Mouse (Mus musculus): Measurements from ENCODE around the gene Adarb2. TPM values are rescaled to one million over a fixed set of nuclear protein-coding genes. Genes with fewer than 3 reads are reported as not detected.

Adarb2 gene
- total and polyA plus RNA-seq, 3 experiments = not detected

- no peak overlapping the region for H3K27ac ChIP-seq (ENCODE audit: insufficient read depth, low read depth)
- DNase-seq (ENCODE audit: extremely low read depth) = no peak
- no peaks in the 10 kb centered on the region for H3K27me3 ChIP-seq (replicated peaks)
- TF ChIP-seq MAZ (IDR thresholded peaks at IDR 0.05; ENCODE audit: low read depth, low read length) = no peak
- TF ChIP-seq JUN (IDR thresholded peaks at IDR 0.05; ENCODE audit: insufficient read depth, low read depth, low read length) = no peak
- TF ChIP-seq USF2 (conservative IDR thresholded peaks at IDR 0.05; ENCODE audit: low read depth, low read length) = no peak
- no peak for TF ChIP-seq GABPA (IDR thresholded peaks at IDR 0.05; ENCODE audit: insufficient replicate concordance, low read depth, low read length)
- no peak for TF ChIP-seq ZMIZ1 (IDR thresholded peaks at IDR 0.05; ENCODE audit: low read depth, low read length)
- TF ChIP-seq PAX5 (IDR thresholded peaks at IDR 0.05; ENCODE audit: low read length) = no peak
- no peak for TF ChIP-seq ZNF384 (IDR thresholded peaks at IDR 0.05; ENCODE audit: low read depth, low read length)
- TF ChIP-seq RAD21 (IDR thresholded peaks at IDR 0.05; ENCODE audit: low read depth, low read length) = no peak
- no peak for TF ChIP-seq KAT2A (IDR thresholded peaks at IDR 0.05; ENCODE audit: insufficient replicate concordance, low read length)
- no peak for TF ChIP-seq NELFE (IDR thresholded peaks at IDR 0.05; ENCODE audit: low read depth, low read length)
- no peak for TF ChIP-seq UBTF (IDR thresholded peaks at IDR 0.05; ENCODE audit: low read depth, low read length)
- no peak for TF ChIP-seq MEF2A (IDR thresholded peaks at IDR 0.05; ENCODE audit: borderline replicate concordance, low read depth, low read length)
- no peak for TF ChIP-seq POLR2A (IDR thresholded peaks at IDR 0.05; ENCODE audit: low read depth, low read length)
- TF ChIP-seq ETS1 (conservative IDR thresholded peaks at IDR 0.05; ENCODE audit: low read depth, low read length) = no peak
- TF ChIP-seq MXI1 (IDR thresholded peaks at IDR 0.05; ENCODE audit: low read depth, low read length) = no peak
- no peak for TF ChIP-seq BHLHE40 (IDR thresholded peaks at IDR 0.05; ENCODE audit: low read depth, low read length)
- dilution Hi-C loops (cut with MboI; ENCODE audit: extremely low pct_ligation_motif_present, extremely low pct_unique_long_range_greater_than_20kb, low sequenced_read_pairs) = no loop called here
- no peaks in the 10 kb centered on the region for H3K36me3 ChIP-seq (replicated peaks in 1 of 2; ENCODE audit: control insufficient read depth in 1 of 2, insufficient read depth in 1 of 2, low read length in 1 of 2)
- H3K79me2 ChIP-seq (replicated peaks; ENCODE audit: control insufficient read depth, extremely low read depth, insufficient read depth, poor library complexity, severe bottlenecking) = no peaks in the 10 kb centered on the region
- H3K9me3 ChIP-seq (replicated peaks; ENCODE audit: low read length) = no peaks in the 10 kb centered on the region
- H3K9ac ChIP-seq (ENCODE audit: insufficient read depth, low read depth) = no peak overlapping the region
- no peak overlapping the region for H3K4me3 ChIP-seq (replicated peaks in 1 of 3; ENCODE audit: low read depth in 2 of 3, low read length in 2 of 3, poor library complexity in 1 of 3)
- no peak overlapping the region for H3K4me2 ChIP-seq (ENCODE audit: insufficient read depth, low read depth, poor library complexity, severe bottlenecking)
- in situ Hi-C loops (cut with MboI; ENCODE audit: low pct_ligation_motif_present, low pct_unique_long_range_greater_than_20kb, low sequenced_read_pairs) = no loop called here
- no peaks in the 10 kb centered on the region for H3K4me1 ChIP-seq (ENCODE audit: control insufficient read depth in 1 of 2, insufficient read depth in 2 of 2)
Observed at GRCm38 (mm10) chr13:8347147-8347546, 144.5 kb downstream of the Adarb2 start.

GRCm38 (mm10) chr13:8352341-8352740, 149.7 kb downstream of the Adarb2 start:
- H3K27me3 ChIP-seq (replicated peaks) = no peaks in the 10 kb centered on the region
- H3K27ac ChIP-seq (ENCODE audit: insufficient read depth, low read depth) = no peak overlapping the region
- dilution Hi-C loops (cut with MboI; ENCODE audit: extremely low pct_ligation_motif_present, extremely low pct_unique_long_range_greater_than_20kb, low sequenced_read_pairs) = no loop called here
- H3K4me2 ChIP-seq (ENCODE audit: insufficient read depth, low read depth, poor library complexity, severe bottlenecking) = no peak overlapping the region
- H3K4me1 ChIP-seq (ENCODE audit: control insufficient read depth in 1 of 2, insufficient read depth in 2 of 2) = no peaks in the 10 kb centered on the region
- TF ChIP-seq E2F4 (IDR thresholded peaks at IDR 0.05; ENCODE audit: insufficient replicate concordance, low read depth, low read length) = no peak
- TF ChIP-seq IRF4 (IDR thresholded peaks at IDR 0.05; ENCODE audit: low read depth, low read length) = no peak
- TF ChIP-seq ZNF384 (IDR thresholded peaks at IDR 0.05; ENCODE audit: low read depth, low read length) = no peak
- TF ChIP-seq MAX (IDR thresholded peaks at IDR 0.05; ENCODE audit: low read length) = no peak
- TF ChIP-seq SIN3A (IDR thresholded peaks at IDR 0.05; ENCODE audit: low read length) = no peak
- TF ChIP-seq CHD2 (IDR thresholded peaks at IDR 0.05; ENCODE audit: low read length) = no peak
- no peak for TF ChIP-seq ELF1 (IDR thresholded peaks at IDR 0.05; ENCODE audit: low read depth, low read length)
- no peak for TF ChIP-seq CHD1 (IDR thresholded peaks at IDR 0.05; ENCODE audit: low read depth, low read length)
- TF ChIP-seq TBP (conservative IDR thresholded peaks at IDR 0.05; ENCODE audit: low read depth, low read length) = no peak
- no peak for TF ChIP-seq ZKSCAN1 (IDR thresholded peaks at IDR 0.05; ENCODE audit: borderline replicate concordance, low read depth, low read length)
- no peak for TF ChIP-seq KAT2A (IDR thresholded peaks at IDR 0.05; ENCODE audit: insufficient replicate concordance, low read length)
- no peak for TF ChIP-seq USF1 (IDR thresholded peaks at IDR 0.05; ENCODE audit: low read depth, low read length)
- TF ChIP-seq UBTF (IDR thresholded peaks at IDR 0.05; ENCODE audit: low read depth, low read length) = no peak
- TF ChIP-seq ZMIZ1 (IDR thresholded peaks at IDR 0.05; ENCODE audit: low read depth, low read length) = no peak
- no peak for TF ChIP-seq MAFK (IDR thresholded peaks at IDR 0.05; ENCODE audit: insufficient replicate concordance, low read length)
- no peak for TF ChIP-seq SMC3 (IDR thresholded peaks at IDR 0.05; ENCODE audit: low read depth, low read length)
- no peak for TF ChIP-seq JUN (IDR thresholded peaks at IDR 0.05; ENCODE audit: insufficient read depth, low read depth, low read length)
- TF ChIP-seq HCFC1 (IDR thresholded peaks at IDR 0.05; ENCODE audit: low read depth, low read length) = no peak
- no peaks in the 10 kb centered on the region for H3K36me3 ChIP-seq (replicated peaks in 1 of 2; ENCODE audit: control insufficient read depth in 1 of 2, insufficient read depth in 1 of 2, low read length in 1 of 2)
- H3K79me2 ChIP-seq (replicated peaks; ENCODE audit: control insufficient read depth, extremely low read depth, insufficient read depth, poor library complexity, severe bottlenecking) = no peaks in the 10 kb centered on the region
- DNase-seq (ENCODE audit: extremely low read depth) = no peak
- H3K9ac ChIP-seq (ENCODE audit: insufficient read depth, low read depth) = no peak overlapping the region
- no peaks in the 10 kb centered on the region for H3K9me3 ChIP-seq (replicated peaks; ENCODE audit: low read length)
- H3K4me3 ChIP-seq (replicated peaks in 1 of 3; ENCODE audit: low read depth in 2 of 3, low read length in 2 of 3, poor library complexity in 1 of 3) = no peak overlapping the region
- in situ Hi-C loops (cut with MboI; ENCODE audit: low pct_ligation_motif_present, low pct_unique_long_range_greater_than_20kb, low sequenced_read_pairs) = no loop called here
